Mouse (Mus musculus): ENCODE results near the gene Pdss1.
"Not testable (repeated sequence)": the region's sequence is repeated elsewhere in the genome, so short reads cannot be mapped to it uniquely, and the experiment has no call there.

The Pdss1 gene

DNA sequence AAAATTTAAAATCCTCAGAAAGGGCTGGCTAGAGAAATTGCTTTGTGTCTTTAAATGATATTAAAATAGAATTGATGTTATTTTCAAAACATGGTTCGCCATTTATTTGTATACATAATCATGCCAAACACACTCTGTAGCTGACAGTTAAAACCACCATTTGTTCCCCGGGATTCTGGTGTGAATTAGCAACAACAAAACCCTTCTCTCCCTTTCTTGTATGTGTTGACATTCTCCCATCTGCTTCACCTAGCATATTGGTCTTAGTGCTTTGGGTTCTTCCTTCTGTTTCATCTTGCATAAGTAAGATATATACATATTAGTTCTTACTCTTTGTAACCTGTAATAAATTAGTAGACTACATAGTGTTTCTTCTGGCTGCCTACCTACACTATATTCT is 23.3 kb downstream of the Pdss1 start:
- no peak for DNase-seq (ENCODE audit: low read depth, low spot score)
- H3K36me3 ChIP-seq (ENCODE audit: control insufficient read depth, insufficient read depth, low read length, poor library complexity, severe bottlenecking) = no peaks in the 10 kb centered on the region
- no peaks in the 10 kb centered on the region for H3K27me3 ChIP-seq (ENCODE audit: control insufficient read depth, insufficient read depth, low read length, poor library complexity, severe bottlenecking)

DNA sequence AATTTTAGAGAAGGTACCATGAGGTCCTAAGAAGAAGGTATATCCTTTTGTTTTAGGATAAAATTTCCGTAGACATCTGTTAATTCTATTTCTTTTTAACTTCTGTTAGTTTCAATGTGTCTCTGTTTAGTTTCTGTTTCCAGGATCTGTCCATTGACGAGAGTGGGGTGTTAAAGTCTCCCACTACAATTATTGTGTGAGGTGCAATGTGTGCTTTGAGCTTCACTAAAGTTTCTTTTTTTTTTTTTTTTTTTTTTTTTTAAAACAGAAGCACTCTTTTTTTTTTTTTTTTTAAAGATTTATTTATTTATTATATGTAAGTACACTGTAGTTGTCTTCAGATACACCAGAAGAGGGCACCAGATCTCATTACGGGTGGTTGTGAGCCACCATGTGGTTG is 30.6 kb downstream of the Pdss1 start:
- not testable (repeated sequence) for DNase-seq (ENCODE audit: low read depth, low spot score)

DNA sequence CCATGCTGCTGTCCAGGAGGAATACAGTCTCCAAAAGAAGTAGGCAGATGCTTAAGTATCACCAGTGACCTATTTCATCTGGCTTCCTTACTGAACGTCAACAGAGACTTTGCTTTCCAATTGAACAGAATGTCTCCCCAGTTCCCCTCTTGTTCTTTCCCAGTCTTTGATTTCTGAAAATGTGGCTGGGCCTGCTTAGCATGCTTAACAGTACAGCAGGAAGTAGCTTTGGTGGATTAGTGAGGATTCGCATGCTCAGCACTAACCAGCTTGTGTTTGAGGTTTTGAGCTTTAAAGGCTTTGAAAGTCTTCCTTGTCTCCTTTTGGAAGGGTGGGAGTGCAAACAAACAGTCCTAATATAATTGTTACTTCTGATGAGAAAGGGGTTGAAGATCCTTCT is 32.9 kb downstream of the Pdss1 start:
- DNase-seq (ENCODE audit: low read depth, low spot score) = no peak
- Histone ChIP-seq H3K27me3 (ENCODE audit: control insufficient read depth, insufficient read depth, low read length, poor library complexity, severe bottlenecking) (no peaks in the 10 kb centered on the region), H3K36me3 (ENCODE audit: control insufficient read depth, insufficient read depth, low read length, poor library complexity, severe bottlenecking) (no peaks in the 10 kb centered on the region)

More for the DNA sequence above, 30.6 kb downstream of the Pdss1 start:
- H3K27me3 ChIP-seq (ENCODE audit: control insufficient read depth, insufficient read depth, low read length, poor library complexity, severe bottlenecking); H3K36me3 ChIP-seq (ENCODE audit: control insufficient read depth, insufficient read depth, low read length, poor library complexity, severe bottlenecking): not testable (repeated sequence)

DNA sequence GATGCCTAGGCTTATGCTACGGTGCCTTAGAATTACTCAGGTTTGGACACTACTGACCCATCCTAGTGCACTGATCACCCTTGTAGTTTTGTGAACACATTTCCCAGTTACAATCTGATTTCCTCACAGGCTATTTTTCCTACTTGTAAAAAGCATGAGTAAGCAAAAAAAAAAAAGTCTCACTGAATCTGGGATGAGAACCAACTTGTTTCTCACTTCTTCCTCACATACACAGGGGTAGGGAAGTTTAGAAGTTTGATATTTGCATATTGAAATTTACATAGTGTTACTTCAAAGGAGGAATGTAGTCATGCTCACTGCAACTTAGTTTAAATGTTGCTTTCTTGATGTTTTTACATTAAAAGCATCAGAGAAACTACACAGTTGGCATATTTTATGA is 38.2 kb downstream of the Pdss1 start:
- H3K36me3 ChIP-seq (ENCODE audit: control insufficient read depth, insufficient read depth, low read length, poor library complexity, severe bottlenecking) = peaks cover 7% of the 10 kb centered on the region; the same call in 1 of the 2 replicates
- no peaks in the 10 kb centered on the region for H3K27me3 ChIP-seq (ENCODE audit: control insufficient read depth, insufficient read depth, low read length, poor library complexity, severe bottlenecking)
- peak; percentile 5 for DNase-seq (ENCODE audit: low read depth, low spot score)

DNA sequence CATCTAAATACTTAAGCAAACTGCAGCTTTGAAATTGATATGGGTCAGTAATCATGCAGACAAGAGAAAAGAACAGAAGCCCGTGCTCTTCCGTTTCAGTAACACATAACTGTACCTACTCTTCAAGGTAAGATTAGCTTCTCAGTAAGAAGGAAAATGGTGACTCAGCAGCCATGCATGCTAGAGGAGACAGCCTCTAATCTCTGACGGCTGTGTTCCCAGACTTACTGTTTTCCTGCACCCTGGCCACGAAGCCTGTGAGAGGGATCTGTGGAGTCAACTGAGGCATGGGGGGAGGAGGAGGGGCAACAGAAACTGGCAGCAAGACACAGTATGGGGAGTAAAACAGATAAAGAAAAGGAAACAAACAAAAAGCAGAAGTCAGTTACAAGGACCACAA is 54.6 kb downstream of the Pdss1 start:
- DNase-seq (ENCODE audit: low read depth, low spot score) = no peak
- peaks cover 1% of the 10 kb centered on the region; the same call in 1 of the 2 replicates for H3K36me3 ChIP-seq (ENCODE audit: control insufficient read depth, insufficient read depth, low read length, poor library complexity, severe bottlenecking)
- no peaks in the 10 kb centered on the region for H3K27me3 ChIP-seq (ENCODE audit: control insufficient read depth, insufficient read depth, low read length, poor library complexity, severe bottlenecking)

DNA sequence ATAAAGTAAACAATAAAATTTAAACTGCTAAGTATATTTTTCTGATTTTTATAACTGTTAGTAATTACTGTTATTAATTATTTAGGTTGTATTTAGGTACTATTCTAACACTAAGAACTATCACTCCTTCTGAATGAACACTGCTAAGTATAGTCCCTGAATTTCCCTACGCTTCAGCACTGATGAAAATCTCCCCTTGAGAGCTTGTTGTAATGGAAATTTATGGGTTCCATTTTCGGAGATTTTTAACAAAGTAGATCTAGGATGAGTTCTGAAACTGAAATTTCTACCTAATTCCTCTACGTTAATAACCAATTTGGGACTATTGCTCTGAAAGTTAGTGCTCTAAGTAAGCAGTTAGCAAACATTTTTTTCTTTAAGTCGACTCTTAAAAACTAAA is 59.0 kb downstream of the Pdss1 start:
- DNase-seq (ENCODE audit: low read depth, low spot score) = no peak
- H3K36me3 ChIP-seq (ENCODE audit: control insufficient read depth, insufficient read depth, low read length, poor library complexity, severe bottlenecking) = peaks cover 1% of the 10 kb centered on the region; the same call in 1 of the 2 replicates
- no peaks in the 10 kb centered on the region for H3K27me3 ChIP-seq (ENCODE audit: control insufficient read depth, insufficient read depth, low read length, poor library complexity, severe bottlenecking)

DNA sequence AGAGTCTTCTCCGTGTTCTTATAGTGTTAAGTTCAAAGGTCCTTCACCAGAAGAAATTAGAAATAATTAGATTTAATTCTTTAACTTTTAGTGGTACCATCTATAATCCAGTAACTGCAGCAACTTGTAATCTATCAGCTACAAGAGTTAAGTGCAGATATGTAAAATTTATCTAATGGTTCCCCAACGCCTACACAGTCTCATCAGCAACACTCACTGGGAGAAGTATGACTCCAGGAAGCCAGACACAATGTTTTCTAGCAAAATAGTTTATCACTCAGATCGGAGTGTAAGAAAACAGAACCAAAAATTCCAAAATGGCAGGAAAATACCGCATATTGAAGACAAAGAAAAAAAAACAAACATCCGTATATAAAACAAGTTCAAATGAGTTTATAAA is 60.6 kb downstream of the Pdss1 start:
- Histone ChIP-seq H3K36me3 (ENCODE audit: control insufficient read depth, insufficient read depth, low read length, poor library complexity, severe bottlenecking) (no peaks in the 10 kb centered on the region), H3K27me3 (ENCODE audit: control insufficient read depth, insufficient read depth, low read length, poor library complexity, severe bottlenecking) (no peaks in the 10 kb centered on the region)
- no peak for DNase-seq (ENCODE audit: low read depth, low spot score)

DNA sequence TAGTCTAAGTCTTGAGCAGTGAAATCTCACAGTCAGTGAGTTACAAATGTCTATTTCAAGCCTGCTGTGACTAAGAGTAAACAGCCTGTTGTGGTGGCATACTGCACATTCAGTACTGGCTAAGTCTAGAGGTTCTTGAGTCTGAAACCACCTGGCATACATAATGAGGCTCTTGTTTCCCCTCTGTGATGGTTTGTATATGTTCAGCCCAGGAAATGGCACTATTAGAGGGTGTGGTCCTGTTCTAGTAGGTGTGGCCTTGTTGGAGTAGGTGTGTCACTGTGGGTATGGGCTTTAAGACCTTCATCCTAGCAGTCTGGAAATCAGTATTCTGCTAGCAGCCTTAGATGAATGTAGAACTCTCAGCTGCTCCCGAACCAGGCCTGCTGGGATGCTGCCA is 62.1 kb downstream of the Pdss1 start:
- H3K36me3 ChIP-seq (ENCODE audit: control insufficient read depth, insufficient read depth, low read length, poor library complexity, severe bottlenecking) = no peaks in the 10 kb centered on the region; the same call in 1 of the 2 replicates
- no peaks in the 10 kb centered on the region for H3K27me3 ChIP-seq (ENCODE audit: control insufficient read depth, insufficient read depth, low read length, poor library complexity, severe bottlenecking)
- DNase-seq (ENCODE audit: low read depth, low spot score) = peak; percentile 61

DNA sequence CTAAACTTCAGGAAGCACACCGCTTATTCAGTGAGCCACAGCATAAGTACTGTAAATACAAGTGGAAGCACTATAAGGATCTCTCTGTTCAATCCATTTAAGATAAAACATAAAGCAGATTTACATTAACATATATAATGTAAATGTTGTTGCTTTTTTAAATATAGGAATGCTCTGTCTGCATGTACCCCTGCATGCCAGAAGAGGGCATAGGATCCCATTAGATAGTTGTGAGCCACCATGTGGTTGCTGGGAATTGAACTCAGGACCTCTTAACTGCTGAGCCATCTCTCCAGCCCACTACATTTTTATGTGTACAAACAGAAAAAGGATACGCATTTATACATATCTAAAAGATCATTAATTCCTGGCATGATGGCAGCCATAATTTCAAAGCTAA is 66.4 kb downstream of the Pdss1 start:
- DNase-seq (ENCODE audit: low read depth, low spot score) = no peak
- H3K27me3 ChIP-seq (ENCODE audit: control insufficient read depth, insufficient read depth, low read length, poor library complexity, severe bottlenecking) = no peaks in the 10 kb centered on the region
- no peaks in the 10 kb centered on the region; the same call in 1 of the 2 replicates for H3K36me3 ChIP-seq (ENCODE audit: control insufficient read depth, insufficient read depth, low read length, poor library complexity, severe bottlenecking)

DNA sequence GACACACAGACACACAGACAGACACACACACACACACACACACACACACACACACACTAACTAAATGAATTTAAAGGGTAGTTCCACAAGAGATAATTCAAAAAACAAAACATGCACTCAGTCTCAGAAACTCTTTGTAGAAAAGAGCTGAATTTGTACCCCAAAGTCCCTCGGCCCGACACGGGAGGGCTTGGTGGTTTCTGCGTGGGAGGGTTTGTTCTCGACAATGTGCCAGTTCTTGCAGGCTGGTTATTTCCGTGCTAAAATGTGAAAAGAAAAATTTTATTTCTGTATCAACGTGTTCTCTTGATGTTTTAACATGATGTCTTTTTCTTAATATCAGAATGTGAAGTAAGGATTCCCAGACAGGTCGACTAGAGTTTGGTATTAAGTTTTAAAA is 66.9 kb downstream of the Pdss1 start:
- DNase-seq (ENCODE audit: low read depth, low spot score) = no peak
- H3K36me3 ChIP-seq (ENCODE audit: control insufficient read depth, insufficient read depth, low read length, poor library complexity, severe bottlenecking) = no peaks in the 10 kb centered on the region; the same call in 1 of the 2 replicates
- H3K27me3 ChIP-seq (ENCODE audit: control insufficient read depth, insufficient read depth, low read length, poor library complexity, severe bottlenecking) = no peaks in the 10 kb centered on the region

DNA sequence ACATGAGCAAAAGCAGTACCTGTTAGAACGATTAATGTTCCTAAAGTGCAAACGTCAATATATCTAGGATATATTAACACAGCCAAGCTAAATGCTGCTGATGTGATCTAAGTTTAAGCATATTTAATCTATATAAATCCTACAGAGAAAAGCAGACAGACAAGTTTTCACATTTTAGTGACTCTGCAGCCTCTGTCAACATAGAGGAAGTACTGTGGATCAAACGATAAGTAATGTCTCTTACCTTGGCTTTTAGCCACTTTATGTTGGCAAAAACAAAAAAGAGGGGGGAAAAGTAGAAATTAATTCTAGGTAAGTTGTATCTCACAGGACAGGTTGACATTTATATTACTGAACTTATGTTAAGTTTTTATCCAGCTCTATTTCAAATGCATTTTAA is 67.6 kb downstream of the Pdss1 start:
- H3K36me3 ChIP-seq (ENCODE audit: control insufficient read depth, insufficient read depth, low read length, poor library complexity, severe bottlenecking) = no peaks in the 10 kb centered on the region; the same call in 1 of the 2 replicates
- DNase-seq (ENCODE audit: low read depth, low spot score) = no peak

DNA sequence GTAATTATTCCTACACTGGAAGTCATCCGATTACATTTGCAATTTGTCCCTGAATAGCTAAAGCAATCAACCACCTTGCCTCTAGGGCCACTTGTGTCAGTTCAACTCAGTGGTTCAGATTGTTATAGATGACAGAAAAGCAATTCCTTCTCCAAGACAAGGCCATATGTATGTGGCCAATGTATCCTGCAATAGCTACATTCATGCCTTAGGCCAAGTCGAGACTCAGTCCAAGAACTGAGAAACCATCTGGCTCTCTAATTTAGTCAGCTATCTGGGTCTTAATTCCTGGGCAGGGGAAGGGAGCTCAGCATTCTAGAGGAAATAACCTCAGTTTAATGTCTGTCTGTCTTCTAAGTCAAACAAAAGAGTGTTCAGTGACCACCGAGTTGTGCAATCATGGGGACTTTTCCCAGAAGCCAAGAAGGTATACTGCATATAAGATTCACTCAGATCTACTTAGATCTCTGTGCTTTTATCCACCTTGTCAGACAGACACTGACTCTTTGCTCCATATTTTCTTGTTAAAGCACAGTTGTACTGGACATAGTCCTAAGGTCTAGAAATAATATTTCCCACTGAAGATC is 82.2 kb downstream of the Pdss1 start:
- Histone ChIP-seq H3K36me3 (ENCODE audit: control insufficient read depth, insufficient read depth, low read length, poor library complexity, severe bottlenecking) (no peaks in the 10 kb centered on the region), H3K27me3 (ENCODE audit: control insufficient read depth, insufficient read depth, low read length, poor library complexity, severe bottlenecking) (no peaks in the 10 kb centered on the region)
- no peak for DNase-seq (ENCODE audit: low read depth, low spot score)

More for the DNA sequence above, 67.6 kb downstream of the Pdss1 start:
- no peaks in the 10 kb centered on the region for H3K27me3 ChIP-seq (ENCODE audit: control insufficient read depth, insufficient read depth, low read length, poor library complexity, severe bottlenecking)

DNA sequence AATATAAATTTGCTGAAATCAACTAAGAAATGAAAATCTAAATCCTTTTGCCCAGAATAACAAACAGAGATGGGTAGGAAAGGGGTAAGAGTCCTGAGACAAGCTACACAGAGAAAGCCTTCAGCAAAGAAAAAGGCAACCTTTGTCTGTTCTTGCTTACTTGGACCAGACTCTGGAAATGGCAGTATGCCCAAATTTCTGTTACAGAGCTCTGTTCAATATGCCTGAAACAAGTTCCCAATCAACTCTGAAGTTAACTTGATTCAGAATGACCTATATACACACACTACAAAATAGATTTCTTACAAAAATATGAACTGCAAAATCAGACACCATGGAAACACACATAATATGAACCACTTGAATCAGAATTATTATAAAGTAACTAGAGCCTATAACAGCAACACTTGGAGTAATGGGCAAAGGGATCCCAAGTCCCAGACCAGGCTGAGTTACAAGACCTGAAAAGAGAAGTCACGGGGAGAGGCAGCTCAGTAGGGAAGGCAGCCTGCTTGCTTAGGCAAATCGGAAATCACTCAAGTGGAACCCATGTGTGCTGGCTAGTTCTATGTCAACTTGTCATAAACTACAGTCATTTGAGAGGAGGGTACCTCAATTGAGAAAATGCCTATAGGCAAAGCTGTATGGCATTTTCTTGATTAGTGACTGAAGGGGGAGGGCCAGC is 90.8 kb downstream of the Pdss1 start:
- Histone ChIP-seq H3K36me3 (ENCODE audit: control insufficient read depth, insufficient read depth, low read length, poor library complexity, severe bottlenecking) (no peaks in the 10 kb centered on the region), H3K27me3 (ENCODE audit: control insufficient read depth, insufficient read depth, low read length, poor library complexity, severe bottlenecking) (no peaks in the 10 kb centered on the region)
- DNase-seq (ENCODE audit: low read depth, low spot score) = peak; percentile 72

Measured in splenic B cell, adult 2 months (primary cell).